Mouse (Mus musculus): Measurements from ENCODE around the gene Cdk10.

- no peak for TF ChIP-seq CTCF (conservative IDR thresholded peaks at IDR 0.05 in 1 of 2, IDR thresholded peaks at IDR 0.05 in 1 of 2; ENCODE audit: low read depth in 2 of 2, low read length in 2 of 2)
- no peak for TF ChIP-seq SIN3A (IDR thresholded peaks at IDR 0.05; ENCODE audit: low read length)
- TF ChIP-seq BHLHE40 (IDR thresholded peaks at IDR 0.05; ENCODE audit: low read depth, low read length), result no peak
- TF ChIP-seq TBP (conservative IDR thresholded peaks at IDR 0.05; ENCODE audit: low read depth, low read length), result no peak
- no peak for TF ChIP-seq CHD2 (IDR thresholded peaks at IDR 0.05; ENCODE audit: low read length)
- no peak for TF ChIP-seq MAZ (IDR thresholded peaks at IDR 0.05; ENCODE audit: low read depth, low read length)
- no peak for TF ChIP-seq TCF12 (IDR thresholded peaks at IDR 0.05; ENCODE audit: low read depth, low read length)
- TF ChIP-seq POLR2A (IDR thresholded peaks at IDR 0.05; ENCODE audit: low read depth, low read length), result no peak
Observed at GRCm38 (mm10) chr8:123255170-123255569, 30.5 kb downstream of the Cdk10 start.

All from CH12.LX (cell line).